Mouse (Mus musculus) neural tube, embryonic 11.5 days (tissue): ENCODE measurements at regions not wholly inside any gene's neighbourhood (a gene's known extent, or its start where the extent isn't known, plus 50 kb on each side); places are given as distances from the start of the nearest gene placed in this dataset.

Experiments
- ATAC-seq: fragments of 200-750 bp; cut with Nextera tagmentation; 2 replicates; pipeline ENCODE4 v1.8.0; 2017; ENCODE audit warnings: moderate number of reproducible peaks, mild to moderate bottlenecking, moderate TSS enrichment, moderate library complexity; ENCODE audit not compliant: insufficient read depth, low FRiP score, low TSS enrichment
- DNase-seq: peaks from one replicate; pipeline ENCODE4 v3.0.0-alpha.2; 2015; ENCODE audit warnings: low spot score
- H3K27ac ChIP-seq: fragments of 300-500 bp; sonication (generic); 2 replicates; pipeline ENCODE4 v1.5.1; 2014; ENCODE audit warnings: low read depth, mild to moderate bottlenecking, low read length
- H3K27me3 ChIP-seq: fragments of 300-500 bp; sonication (generic); 2 replicates; pipeline ENCODE4 v1.6.1; 2014; ENCODE audit warnings: mild to moderate bottlenecking, low read length, mixed read lengths; ENCODE audit not compliant: control insufficient read depth, insufficient read depth
- H3K36me3 ChIP-seq: fragments of 300-500 bp; sonication (generic); 2 replicates; pipeline ENCODE4 v1.6.1; 2014; ENCODE audit warnings: mild to moderate bottlenecking, low read length, moderate library complexity, mixed read lengths; ENCODE audit not compliant: control insufficient read depth, insufficient read depth
- H3K4me1 ChIP-seq: fragments of 300-500 bp; sonication (generic); 2 replicates; pipeline ENCODE4 v1.6.1; 2014; ENCODE audit warnings: low read length, mixed read lengths; ENCODE audit not compliant: control insufficient read depth, insufficient read depth
- H3K4me2 ChIP-seq: fragments of 300-500 bp; sonication (generic); 2 replicates; pipeline ENCODE4 v1.6.1; 2014; ENCODE audit warnings: low read depth, mild to moderate bottlenecking, moderate library complexity
- H3K4me3 ChIP-seq: fragments of 300-500 bp; sonication (generic); 2 replicates; pipeline ENCODE4 v1.5.1; 2014; ENCODE audit warnings: low read depth, low read length
- H3K9ac ChIP-seq: fragments of 300-500 bp; sonication (generic); 2 replicates; pipeline ENCODE4 v1.6.1; 2014; ENCODE audit warnings: mild to moderate bottlenecking, low read length
- H3K9me3 ChIP-seq: fragments of 300-500 bp; sonication (generic); 2 replicates; pipeline ENCODE4 v1.6.1; 2016; ENCODE audit warnings: low read length; ENCODE audit not compliant: control insufficient read depth
- WGBS: fragments of 180-500 bp; shearing (Covaris S2); extraction: QIAGEN DNeasy Blood & Tissue Kit; methylation state at CpG from one replicate; pipeline ENCODE4 v1.1.7; 2014; 5-methylcytosine and 5-hydroxymethylcytosine counted together

- Histone ChIP-seq H3K36me3 (no peaks in the 10 kb centered on the region), H3K4me2 (no peak overlapping the region), H3K4me3 (no peak overlapping the region), H3K4me1 (no peaks in the 10 kb centered on the region), H3K27me3 (no peaks in the 10 kb centered on the region), H3K27ac (no peak overlapping the region), H3K9me3 (no peaks in the 10 kb centered on the region), H3K9ac (no peak overlapping the region)
- no peak for ATAC-seq
- no peak for DNase-seq
- WGBS, result 56% methylated on average over 15 of the region's 15 CpGs
Measured at GRCm38 (mm10) chr17:14497086-14497485, 196.9 kb downstream of the Thbs2 start.

GRCm38 (mm10) chr17:14493751-14494320, 200.2 kb downstream of the Thbs2 start:
- Histone ChIP-seq H3K27ac (no peak overlapping the region), H3K4me1 (no peaks in the 10 kb centered on the region), H3K36me3 (no peaks in the 10 kb centered on the region), H3K9me3 (no peaks in the 10 kb centered on the region), H3K4me3 (no peak overlapping the region), H3K9ac (no peak overlapping the region), H3K4me2 (no peak overlapping the region), H3K27me3 (no peaks in the 10 kb centered on the region)
- no peak for ATAC-seq
- 74% methylated on average over 8 of the region's 8 CpGs for WGBS
- DNase-seq, result no peak

DNA sequence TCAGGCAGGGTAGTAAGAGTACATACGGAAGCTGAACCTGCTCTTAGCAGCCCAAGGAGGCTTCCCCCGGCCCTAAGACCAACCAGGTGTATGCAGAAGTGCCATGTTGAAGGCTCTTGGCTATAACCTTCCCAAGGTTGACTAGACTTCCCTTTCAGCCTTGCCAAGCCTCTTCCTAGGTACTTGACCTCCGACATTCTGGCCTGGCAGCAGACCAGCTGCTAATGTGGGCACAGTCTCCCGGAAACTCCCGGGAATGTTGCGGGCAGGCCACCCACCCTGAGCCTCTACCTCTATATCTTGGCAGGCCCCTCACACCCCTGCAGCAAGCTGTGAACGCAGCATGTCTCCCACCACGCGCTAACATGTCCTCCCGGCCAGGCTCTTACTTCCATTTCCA, 201.1 kb downstream of the Thbs2 start:
- no peaks in the 10 kb centered on the region for H3K4me1 ChIP-seq
- H3K9ac ChIP-seq, result no peak overlapping the region
- H3K4me3 ChIP-seq, result no peak overlapping the region
- H3K27me3 ChIP-seq, result no peaks in the 10 kb centered on the region
- H3K36me3 ChIP-seq, result no peaks in the 10 kb centered on the region
- H3K9me3 ChIP-seq, result no peaks in the 10 kb centered on the region
- H3K4me2 ChIP-seq, result no peak overlapping the region
- ATAC-seq (no peak), DNase-seq (no peak)
- no peak overlapping the region for H3K27ac ChIP-seq
- WGBS, result 88% methylated on average over 10 of the region's 10 CpGs

- H3K4me1 ChIP-seq, result no peaks in the 10 kb centered on the region
- WGBS, result 79% methylated on average over 6 of the region's 6 CpGs
Measured at GRCm38 (mm10) chr17:14481746-14482145, 202.4 kb downstream of the Smoc2 start.

DNA sequence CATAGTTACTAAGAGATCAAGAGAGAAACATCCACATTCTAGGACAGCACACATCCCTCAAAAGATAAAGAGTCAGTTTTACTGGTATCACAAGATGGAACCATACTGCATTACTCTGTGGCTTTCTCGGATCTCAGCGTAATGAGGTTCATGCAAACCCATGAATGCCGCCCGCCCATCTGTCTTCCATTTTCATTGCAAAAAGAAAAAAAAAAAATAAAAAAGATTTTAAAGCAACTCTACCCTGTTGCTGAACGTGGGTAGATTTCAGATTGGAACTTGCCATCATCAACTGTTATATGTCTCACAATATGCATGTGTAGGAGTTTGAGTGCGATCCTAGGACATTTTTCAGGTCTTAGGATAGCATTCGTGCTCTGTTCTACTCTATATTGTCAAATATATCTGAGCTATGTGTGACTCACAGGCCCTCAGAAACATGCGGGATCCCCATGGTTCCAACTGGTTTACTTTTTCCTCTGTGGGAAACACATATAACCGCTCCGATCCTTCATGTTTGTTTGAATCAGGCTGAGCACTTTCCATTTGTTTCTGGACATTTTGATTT, 199.7 kb downstream of the Smoc2 start:
- 90% methylated on average over 10 of the region's 10 CpGs for WGBS
- no peak overlapping the region for H3K9ac ChIP-seq
- H3K9me3 ChIP-seq, result no peaks in the 10 kb centered on the region
- H3K4me2 ChIP-seq, result no peak overlapping the region
- ATAC-seq (no peak), DNase-seq (no peak)
- no peaks in the 10 kb centered on the region for H3K36me3 ChIP-seq
- no peak overlapping the region for H3K4me3 ChIP-seq
- no peaks in the 10 kb centered on the region for H3K27me3 ChIP-seq
- peaks cover 3% of the 10 kb centered on the region; the same call in 1 of the 2 replicates for H3K4me1 ChIP-seq
- no peak overlapping the region for H3K27ac ChIP-seq

More at GRCm38 (mm10) chr17:14481746-14482145, 202.4 kb downstream of the Smoc2 start:
- no peak overlapping the region for H3K4me2 ChIP-seq
- no peak overlapping the region for H3K4me3 ChIP-seq
- H3K9me3 ChIP-seq, result no peaks in the 10 kb centered on the region
- no peak overlapping the region for H3K9ac ChIP-seq
- ATAC-seq, result no peak
- H3K36me3 ChIP-seq, result no peaks in the 10 kb centered on the region
- no peak overlapping the region for H3K27ac ChIP-seq
- DNase-seq, result no peak
- no peaks in the 10 kb centered on the region for H3K27me3 ChIP-seq

DNA sequence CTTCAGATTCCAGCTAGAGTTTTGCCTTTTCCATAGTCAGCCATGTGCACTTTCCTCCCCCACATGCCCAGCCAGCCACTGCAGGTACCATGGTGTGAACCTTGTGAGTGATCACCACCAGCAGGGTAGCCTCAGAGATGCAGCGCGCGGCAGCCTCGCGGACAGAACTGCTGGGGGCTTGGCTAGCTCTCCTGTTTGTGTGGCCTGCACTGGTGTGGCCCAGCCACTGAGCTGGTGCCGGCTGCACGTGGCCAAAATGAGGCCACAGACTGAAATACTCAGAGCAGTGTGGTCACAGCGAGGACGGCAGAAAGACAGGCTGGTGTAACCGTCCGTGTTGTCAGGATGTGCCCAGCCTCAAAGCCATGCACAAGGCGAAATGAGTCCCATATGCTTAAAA, 197.4 kb downstream of the Smoc2 start:
- H3K9me3 ChIP-seq, result no peaks in the 10 kb centered on the region
- WGBS, result 78% methylated on average over 12 of the region's 12 CpGs
- H3K36me3 ChIP-seq, result no peaks in the 10 kb centered on the region
- H3K27me3 ChIP-seq, result no peaks in the 10 kb centered on the region
- ATAC-seq, result no peak
- H3K4me2 ChIP-seq, result no peak overlapping the region
- DNase-seq, result no peak
- peaks cover 3% of the 10 kb centered on the region; the same call in 1 of the 2 replicates for H3K4me1 ChIP-seq
- no peak overlapping the region for H3K4me3 ChIP-seq
- no peak overlapping the region for H3K9ac ChIP-seq
- H3K27ac ChIP-seq, result no peak overlapping the region

DNA sequence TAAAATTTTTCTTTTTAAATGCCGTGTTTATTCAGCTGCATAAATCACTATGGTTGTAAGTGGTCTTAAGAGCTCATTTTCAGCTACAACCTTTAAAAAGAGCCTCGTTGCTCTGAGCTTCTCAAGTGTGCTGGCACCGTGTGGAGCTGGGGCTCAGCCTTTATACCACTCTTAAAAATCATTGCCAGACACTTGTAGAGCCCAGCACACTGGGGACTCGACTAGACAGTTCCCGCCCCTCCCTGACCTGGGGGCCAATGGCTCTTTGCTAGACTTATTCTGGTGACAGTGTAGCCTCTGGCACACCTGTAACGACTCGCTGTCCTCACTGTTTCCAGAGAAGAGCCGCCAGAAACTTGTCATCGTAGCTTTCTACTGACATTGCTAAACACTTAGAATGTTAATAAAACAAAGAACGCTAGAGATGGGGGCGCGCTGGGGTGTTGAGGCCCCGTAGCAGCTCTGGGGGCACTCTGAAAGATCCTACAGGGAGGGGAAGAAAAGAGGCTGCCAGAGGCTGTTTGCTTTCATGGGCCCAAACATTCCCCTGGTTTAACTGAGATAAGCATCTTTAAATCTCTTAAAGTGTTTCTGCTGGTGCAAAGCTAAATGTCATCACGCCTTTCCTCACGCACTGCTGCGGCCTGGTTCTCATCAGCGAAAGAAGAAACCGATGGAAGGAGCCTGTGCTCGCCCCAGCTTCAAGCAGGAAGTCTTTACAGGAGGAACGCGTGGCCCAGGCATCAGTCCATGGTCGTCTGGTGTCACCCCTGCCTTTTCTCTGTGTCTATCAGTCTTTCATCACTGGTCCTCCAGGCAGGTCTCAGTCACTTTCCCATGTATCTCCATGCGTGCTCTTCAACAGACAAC, 196.7 kb downstream of the Smoc2 start:
- no peak for ATAC-seq
- no peaks in the 10 kb centered on the region for H3K27me3 ChIP-seq
- no peak overlapping the region for H3K4me2 ChIP-seq
- H3K4me1 ChIP-seq, result peaks cover 3% of the 10 kb centered on the region; the same call in 1 of the 2 replicates
- no peaks in the 10 kb centered on the region for H3K36me3 ChIP-seq
- H3K4me3 ChIP-seq, result no peak overlapping the region
- no peaks in the 10 kb centered on the region for H3K9me3 ChIP-seq
- DNase-seq, result no peak
- no peak overlapping the region for H3K27ac ChIP-seq
- H3K9ac ChIP-seq, result no peak overlapping the region
- 50% methylated on average over 23 of the region's 23 CpGs for WGBS

DNA sequence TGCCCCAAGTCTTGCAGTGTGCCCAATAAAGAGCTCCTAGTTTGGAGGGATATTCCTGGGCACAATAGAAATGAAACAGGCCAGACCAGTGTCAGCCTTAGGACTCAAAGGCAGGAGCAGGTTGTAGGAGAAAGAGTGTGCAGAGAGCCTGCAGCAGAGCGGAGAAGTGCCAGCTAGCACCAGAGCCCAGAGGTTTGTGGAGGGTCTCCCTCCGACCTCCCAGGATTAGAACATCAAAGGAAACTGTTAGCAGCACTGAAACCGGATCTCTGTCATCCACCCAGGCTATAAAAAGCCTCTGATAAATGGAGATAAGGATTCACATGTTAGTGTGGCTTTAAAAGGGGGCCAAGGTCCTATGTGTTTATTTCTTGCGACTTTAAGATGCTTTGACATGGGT, 196.0 kb downstream of the Smoc2 start:
- Histone ChIP-seq H3K4me2 (no peak overlapping the region), H3K27me3 (no peaks in the 10 kb centered on the region), H3K9ac (no peak overlapping the region), H3K4me1 (peaks cover 3% of the 10 kb centered on the region; the same call in 1 of the 2 replicates), H3K36me3 (no peaks in the 10 kb centered on the region), H3K27ac (no peak overlapping the region), H3K9me3 (no peaks in the 10 kb centered on the region), H3K4me3 (no peak overlapping the region)
- 16% methylated on average over 4 of the region's 4 CpGs for WGBS
- no peak for DNase-seq
- no peak for ATAC-seq
